In genomic region chr19:40512500-40513421, GRCm38 (mm10) we compare ENCODE assay signal across 8 mouse cellular contexts. TPM values are rescaled to one million over a fixed set of nuclear protein-coding genes. Genes with fewer than 3 reads are reported as not detected.
DNase-seq lines count a peak whose midpoint lies in the region; ATAC-seq and TF ChIP-seq lines count a peak whose summit lies in the region.

No protein-coding gene starts in this region.

- TF ChIP-seq CTCF in stomach, postnatal 0 days (IDR thresholded peaks at IDR 0.05; ENCODE audit: low read depth) = no peak

- ATAC-seq in embryonic facial prominence, embryonic 15.5 days (ENCODE audit: insufficient number of reproducible peaks, low FRiP score, low TSS enrichment, low read depth) = peak; percentile 19; the same call in 1 of the 2 replicates
- ATAC-seq in hindbrain, embryonic 13.5 days (ENCODE audit: low FRiP score) = peak; percentile 52
- ATAC-seq in monocyte, adult 5-6 weeks (replicated peaks; ENCODE audit: insufficient number of reproducible peaks, low FRiP score, low TSS enrichment, poor library complexity, severe bottlenecking) = peak; percentile 27
- ATAC-seq in stomach, postnatal 0 days (ENCODE audit: low FRiP score, low TSS enrichment) = peak; percentile 21

- peaks cover 2% of the 10 kb centered on the region; the same call in 1 of the 2 replicates for H3K9me3 ChIP-seq in heart, embryonic 10.5 days
- no peaks in the 10 kb centered on the region for H3K9me3 ChIP-seq in embryonic facial prominence, embryonic 15.5 days (replicated peaks)
- H3K9me3 ChIP-seq in hindbrain, embryonic 13.5 days = no peaks in the 10 kb centered on the region
- H3K9me3 ChIP-seq in stomach, postnatal 0 days (ENCODE audit: control insufficient read depth, low read length) = no peaks in the 10 kb centered on the region

- TF ChIP-seq EP300 in stomach, postnatal 0 days (optimal IDR thresholded peaks at IDR 0.05) = no peak

- peak; percentile 84 for DNase-seq in heart, embryonic 10.5 days (ENCODE audit: low spot score)
- no peak for DNase-seq in heart, adult 8-10 months (ENCODE audit: low spot score)
- peak; percentile 54 for DNase-seq in brain, adult 2 months (ENCODE audit: low read depth, low spot score)
- peak; percentile 61 for DNase-seq in liver
- DNase-seq in stomach, postnatal 0 days (ENCODE audit: low spot score) = peak; percentile 41

- WGBS in heart, embryonic 10.5 days = under 1% methylated on average over 34 of the region's 34 CpGs
- WGBS in embryonic facial prominence, embryonic 15.5 days = under 1% methylated on average over 34 of the region's 34 CpGs
- under 1% methylated on average over 34 of the region's 34 CpGs for WGBS in hindbrain, embryonic 13.5 days
- 1% methylated on average over 34 of the region's 34 CpGs for WGBS in stomach, postnatal 0 days

- H3K4me2 ChIP-seq in embryonic facial prominence, embryonic 15.5 days (replicated peaks) = peak overlapping the region; percentile 87
- H3K4me2 ChIP-seq in hindbrain, embryonic 13.5 days = peak overlapping the region; percentile 67
- H3K4me2 ChIP-seq in stomach, postnatal 0 days (replicated peaks; ENCODE audit: low read depth) = peak overlapping the region; percentile 77

- H3K4me1 ChIP-seq in heart, embryonic 10.5 days = peaks cover 33% of the 10 kb centered on the region
- peaks cover 13% of the 10 kb centered on the region for H3K4me1 ChIP-seq in embryonic facial prominence, embryonic 15.5 days
- peaks cover 30% of the 10 kb centered on the region for H3K4me1 ChIP-seq in hindbrain, embryonic 13.5 days (replicated peaks)
- H3K4me1 ChIP-seq in stomach, postnatal 0 days (replicated peaks; ENCODE audit: control insufficient read depth, insufficient read depth) = no peaks in the 10 kb centered on the region

- H3K36me3 ChIP-seq in heart, embryonic 10.5 days = 0 out of 2 replicates have a peak, but pooled peaks cover 5% of the 10 kb centered on the region
- no peaks in the 10 kb centered on the region for H3K36me3 ChIP-seq in embryonic facial prominence, embryonic 15.5 days
- no peaks in the 10 kb centered on the region for H3K36me3 ChIP-seq in hindbrain, embryonic 13.5 days
- no peaks in the 10 kb centered on the region for H3K36me3 ChIP-seq in stomach, postnatal 0 days (ENCODE audit: control insufficient read depth, insufficient read depth, low read length)

- H3K27ac ChIP-seq in heart, embryonic 10.5 days = peak overlapping the region; percentile 94
- H3K27ac ChIP-seq in embryonic facial prominence, embryonic 15.5 days (replicated peaks) = peak overlapping the region; percentile 87
- H3K27ac ChIP-seq in hindbrain, embryonic 13.5 days = peak overlapping the region; percentile 94
- peak overlapping the region; percentile 93 for H3K27ac ChIP-seq in stomach, postnatal 0 days (replicated peaks)

- H3K4me3 ChIP-seq in heart, embryonic 10.5 days = peak overlapping the region; percentile 85
- H3K4me3 ChIP-seq in embryonic facial prominence, embryonic 15.5 days (replicated peaks) = peak overlapping the region; percentile 84
- H3K4me3 ChIP-seq in hindbrain, embryonic 13.5 days = peak overlapping the region; percentile 84
- H3K4me3 ChIP-seq in stomach, postnatal 0 days (ENCODE audit: low read depth, low read length) = peak overlapping the region; percentile 88

- peak overlapping the region; percentile 75 for H3K9ac ChIP-seq in embryonic facial prominence, embryonic 15.5 days
- peak overlapping the region; percentile 92 for H3K9ac ChIP-seq in hindbrain, embryonic 13.5 days
- peak overlapping the region; percentile 90 for H3K9ac ChIP-seq in stomach, postnatal 0 days (ENCODE audit: low read length)

- H3K27me3 ChIP-seq in heart, embryonic 10.5 days (ENCODE audit: insufficient read depth, poor library complexity, severe bottlenecking) = no peaks in the 10 kb centered on the region
- H3K27me3 ChIP-seq in embryonic facial prominence, embryonic 15.5 days = no peaks in the 10 kb centered on the region
- H3K27me3 ChIP-seq in hindbrain, embryonic 13.5 days = no peaks in the 10 kb centered on the region
- H3K27me3 ChIP-seq in stomach, postnatal 0 days (ENCODE audit: control insufficient read depth, insufficient read depth, low read length) = no peaks in the 10 kb centered on the region

RNA-seq across cellular contexts. Expression of gene Sorbs1, which starts 0.8 kb away (rescaled TPM):
- 71.2 and 98.1 TPM in 2 replicates for polyA plus RNA-seq in heart, embryonic 10.5 days (2016; fragmentation: Nextera tagmentation; extraction: Ambion mirVana)
- total RNA-seq in heart, adult 8-10 months (2022) = 100 to 1,000 TPM; 758 to 979 (median 853) TPM
- polyA plus RNA-seq in embryonic facial prominence, embryonic 15.5 days (2015; fragmentation: Nextera tagmentation; extraction: Ambion mirVana) = 54.0 and 55.6 TPM in 2 replicates
- polyA plus RNA-seq in hindbrain, embryonic 13.5 days (2015; fragmentation: Nextera tagmentation; extraction: Ambion mirVana) = 96.3 and 100 TPM in 2 replicates
- 12.4 to 20.6 TPM (median 19.8 TPM) in 3 replicates for total RNA-seq in monocyte, adult 5-6 weeks (2017)
- polyA plus RNA-seq in stomach, postnatal 0 days (2015; fragmentation: Nextera tagmentation; extraction: Ambion mirVana) = 107 and 111 TPM in 2 replicates
